Mouse (Mus musculus) embryo, embryonic 9.5 days (tissue): Measurements from ENCODE around the gene Usp32.
"Not testable (repeated sequence)": the region's sequence is repeated elsewhere in the genome, so short reads cannot be mapped to it uniquely, and the experiment has no call there.

Source experiments
- DNase-seq: peaks from one replicate; pipeline ENCODE4 v3.0.0-alpha.2; 2017; ENCODE audit errors: extremely low spot score

The Usp32 gene

DNA sequence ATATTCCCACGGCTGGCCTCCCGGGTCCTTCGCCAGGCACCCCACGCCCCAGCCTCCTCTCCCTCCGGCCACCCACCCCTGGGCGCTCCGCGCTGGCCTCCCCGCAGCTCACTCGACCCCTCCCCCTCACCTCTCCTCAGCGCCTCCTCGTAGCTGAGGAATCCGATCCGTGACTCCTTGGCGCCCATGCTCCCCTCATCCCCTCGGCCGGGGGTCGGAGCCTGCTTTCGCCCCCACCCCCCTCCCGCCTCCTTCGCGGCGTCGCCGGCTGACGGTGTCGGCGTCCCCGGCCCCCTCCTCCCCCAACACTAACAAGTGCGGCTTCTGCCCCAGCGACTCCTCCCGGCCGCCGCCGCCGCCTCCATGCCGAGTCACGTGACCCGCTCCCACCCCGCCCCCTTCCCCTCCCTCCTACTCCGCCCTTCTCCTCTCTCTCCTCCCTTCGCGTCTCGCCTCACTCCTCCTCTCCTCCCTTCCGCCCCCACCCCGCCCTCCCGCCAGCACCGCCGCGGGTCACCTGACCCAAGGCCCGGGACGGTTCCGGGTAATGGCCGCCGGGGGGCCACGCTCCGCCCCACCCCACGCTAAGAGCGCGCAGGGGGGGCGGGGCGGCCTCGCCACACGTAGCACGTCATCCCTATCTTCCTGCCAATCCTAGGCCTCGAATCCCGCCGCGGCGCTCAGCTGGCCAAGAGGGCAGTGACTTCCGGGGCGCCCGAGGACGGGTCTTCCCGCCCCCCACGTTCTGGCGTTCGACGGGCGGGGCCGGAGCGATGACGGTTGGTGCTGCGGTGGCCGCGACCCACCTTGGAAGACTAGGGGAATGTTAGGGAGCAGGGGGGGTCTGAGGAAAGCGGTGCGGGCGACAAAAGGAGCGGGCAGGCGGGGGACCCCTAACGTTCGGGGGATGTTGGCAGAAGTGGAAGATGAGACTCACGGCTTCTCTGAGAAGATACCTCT lies at the start of gene Usp32:
TSS of gene Usp32 (minus strand) at position 581 of the 960 bp plus-strand sequence.
- DNase-seq, result peak; percentile 99

DNA sequence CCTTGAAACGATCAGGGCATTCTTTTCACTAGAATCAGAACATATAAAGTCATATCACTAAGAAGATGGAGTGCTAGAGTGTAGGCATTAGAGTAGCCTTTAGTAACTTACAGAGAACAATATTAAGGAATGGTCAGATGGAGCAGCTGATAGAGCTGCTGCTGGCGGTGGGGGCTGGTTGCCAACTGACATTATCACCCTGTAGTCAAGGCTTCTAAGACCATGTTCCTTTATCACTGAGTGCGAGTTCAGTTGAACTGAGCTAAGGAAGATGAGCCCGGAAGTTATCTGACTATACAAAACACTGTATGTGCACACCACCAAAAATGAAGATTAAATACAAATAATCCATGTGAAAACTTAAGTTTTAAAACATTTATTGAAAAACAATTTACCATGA lies 49.1 kb upstream of the Usp32 start:
- DNase-seq, result no peak

DNA sequence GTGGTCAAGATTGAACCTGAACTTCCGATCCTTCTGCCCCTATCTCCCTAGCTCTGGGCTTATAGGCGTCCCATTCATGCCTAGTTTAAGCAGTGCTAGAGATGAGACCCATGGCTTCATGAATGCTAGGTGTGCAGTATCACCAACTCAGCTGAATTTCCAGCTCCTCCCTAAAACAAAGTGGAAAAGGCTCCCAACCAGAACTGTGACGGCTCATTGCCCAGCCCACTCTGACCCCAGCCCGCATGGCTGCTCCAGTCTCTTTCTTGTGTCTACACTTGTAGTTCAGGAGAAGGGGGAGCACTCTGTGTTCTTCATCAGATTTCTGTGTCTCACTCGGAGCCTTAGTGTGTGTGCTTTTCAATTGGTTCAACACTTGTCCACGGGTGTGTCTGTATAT lies 44.9 kb upstream of the Usp32 start:
- DNase-seq, result no peak

DNA sequence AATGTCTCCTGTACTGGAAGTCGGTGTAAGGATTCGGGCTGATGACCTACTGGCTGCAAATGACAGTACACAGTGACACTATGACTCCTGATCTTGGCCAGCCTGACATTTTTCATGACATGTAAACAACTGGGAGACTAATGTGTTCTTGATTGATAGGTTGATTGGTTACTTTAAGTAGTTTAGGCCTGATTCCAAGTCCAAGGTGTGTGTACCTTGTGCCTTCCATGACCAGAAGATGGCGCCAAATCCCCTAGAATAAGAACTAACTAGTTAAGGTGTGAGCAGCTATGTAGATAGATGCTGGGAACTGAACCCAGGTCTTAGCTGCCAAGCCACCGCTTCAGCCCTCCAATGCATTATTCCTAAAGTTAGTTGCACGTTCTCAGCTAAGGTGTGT lies 44.1 kb upstream of the Usp32 start:
- peak; percentile 54 for DNase-seq

DNA sequence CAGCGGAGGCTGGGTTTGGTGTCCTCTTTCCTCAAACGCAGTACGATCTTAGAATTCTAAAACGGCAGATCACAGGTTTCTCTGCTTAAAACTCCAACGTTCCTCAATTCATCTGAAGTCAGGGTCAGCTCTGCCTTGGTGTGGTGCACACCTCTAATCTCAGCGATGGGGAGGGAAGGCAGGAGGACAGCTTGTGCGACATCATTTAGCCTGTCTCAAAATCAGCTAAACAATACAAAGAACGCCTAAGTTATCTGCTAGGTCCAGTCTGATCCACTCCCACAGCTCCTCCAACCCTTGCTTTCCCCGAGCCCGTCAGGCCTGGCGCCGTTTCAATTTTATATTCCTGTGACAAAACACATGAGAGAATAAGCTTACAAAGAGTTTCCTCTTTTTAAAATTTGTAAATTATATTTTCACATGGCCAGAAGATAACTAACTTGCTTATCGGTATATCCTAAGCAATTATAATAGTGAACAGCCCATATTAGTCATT lies 43.4 kb upstream of the Usp32 start:
- DNase-seq, result no peak

DNA sequence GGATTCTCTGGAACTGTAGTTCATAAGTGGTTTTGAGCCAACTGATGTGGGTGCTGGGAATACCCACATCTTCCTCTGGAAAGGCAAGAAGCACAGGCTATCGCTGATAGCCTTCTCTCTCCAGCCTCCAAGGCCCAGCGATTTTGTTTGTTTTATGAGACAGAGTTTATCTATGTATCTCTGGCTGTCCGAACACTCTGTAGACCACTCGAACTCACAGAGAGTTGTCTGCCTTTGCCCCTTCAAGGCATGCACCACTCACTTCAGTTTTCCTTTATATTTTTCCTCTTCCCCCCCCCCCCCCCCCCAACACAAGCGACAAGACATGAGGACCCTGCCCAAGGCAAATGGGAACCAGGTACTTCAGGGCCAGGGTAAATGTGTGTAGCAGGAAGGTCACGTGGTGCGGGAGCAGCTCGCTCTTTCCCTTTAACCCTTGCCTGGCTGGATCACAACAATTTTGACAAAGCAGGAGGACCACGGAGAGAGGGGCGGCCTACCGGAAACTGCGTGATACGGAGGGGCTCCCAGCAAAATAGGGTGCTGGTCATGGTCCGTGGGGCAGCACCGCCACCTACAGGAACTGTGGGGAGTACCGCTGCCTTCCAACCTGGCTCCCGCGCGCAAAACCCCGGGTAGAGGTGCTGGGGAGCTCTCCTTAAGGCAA lies 42.8 kb upstream of the Usp32 start:
- peak; percentile 88 for DNase-seq

DNA sequence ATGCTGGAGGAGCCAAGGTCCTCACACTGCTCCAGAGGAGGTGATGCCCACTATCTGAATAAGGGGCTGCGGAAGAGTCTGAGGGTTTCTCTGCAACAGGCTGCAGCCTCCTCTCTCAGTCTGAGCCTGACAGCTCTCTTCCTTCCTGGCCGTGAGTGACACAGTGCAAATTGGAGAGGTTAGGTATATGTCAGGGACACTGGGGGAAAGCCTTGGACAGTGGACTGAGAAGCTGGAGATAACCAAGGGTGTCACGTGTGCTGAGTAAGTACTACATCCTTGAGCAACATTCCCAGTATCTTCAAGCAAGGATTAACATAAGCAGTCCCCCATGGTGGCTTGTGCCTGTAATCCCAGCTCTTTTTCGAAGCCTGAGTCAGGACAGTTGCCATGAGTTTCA lies 38.5 kb upstream of the Usp32 start:
- no peak for DNase-seq

DNA sequence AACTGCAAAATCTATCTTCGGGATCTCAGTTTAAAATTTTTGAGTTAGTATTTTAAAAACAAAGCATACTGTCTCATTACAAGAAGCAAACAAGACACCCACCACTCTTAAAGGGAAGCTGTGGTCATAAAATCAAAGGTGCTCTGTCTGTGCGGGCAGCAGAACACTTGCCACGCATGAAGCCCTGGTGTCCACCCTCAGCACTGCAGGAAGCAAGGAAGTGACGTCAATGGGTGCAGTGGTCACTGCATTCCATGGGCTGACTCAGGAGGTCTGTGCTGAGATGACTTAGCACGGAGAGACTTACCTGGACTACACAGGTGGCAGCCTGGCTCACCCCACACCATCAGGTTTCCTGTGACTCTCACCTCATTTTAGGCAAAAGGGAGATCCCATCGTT lies 37.8 kb upstream of the Usp32 start:
- no peak for DNase-seq

DNA sequence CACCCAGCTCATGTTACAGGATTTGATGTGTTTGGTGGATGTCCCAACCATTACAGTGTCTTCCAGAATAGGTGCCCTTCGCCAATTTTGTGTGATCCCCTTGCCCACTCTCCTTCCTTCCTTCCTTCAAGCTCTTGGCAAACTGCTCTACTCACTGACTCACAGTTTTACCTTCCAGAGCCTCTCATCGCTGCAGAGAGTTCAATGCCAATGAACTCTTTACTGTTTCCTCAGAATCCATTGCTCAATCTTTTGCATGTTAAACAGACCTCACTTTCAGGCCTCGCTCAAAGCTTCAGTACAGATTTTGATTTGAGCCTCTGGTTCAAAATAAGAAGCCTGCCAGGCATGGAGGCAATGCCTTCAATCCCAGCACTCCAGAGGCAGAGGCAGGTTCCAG lies 36.0 kb upstream of the Usp32 start:
- DNase-seq, result no peak

DNA sequence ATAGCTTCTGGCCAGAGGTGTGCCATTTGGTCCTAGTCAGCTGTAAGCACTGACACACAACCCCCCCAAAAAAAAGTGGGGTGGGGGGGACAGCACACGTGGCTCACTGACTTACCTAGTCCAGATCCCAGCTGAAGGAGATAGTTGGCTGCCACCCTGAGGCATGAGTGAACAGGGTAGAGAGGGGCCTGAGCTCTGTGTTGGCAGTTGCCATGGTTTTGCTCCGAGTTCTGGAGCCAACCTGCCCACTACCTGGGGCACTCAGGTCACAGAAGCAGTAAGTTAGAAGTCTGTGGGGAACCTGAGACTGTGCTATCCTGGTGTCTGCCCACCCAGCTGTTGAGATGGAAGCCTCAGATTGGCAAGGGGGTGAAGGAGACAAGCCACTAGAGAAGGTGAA lies 30.9 kb upstream of the Usp32 start:
- DNase-seq, result no peak

DNA sequence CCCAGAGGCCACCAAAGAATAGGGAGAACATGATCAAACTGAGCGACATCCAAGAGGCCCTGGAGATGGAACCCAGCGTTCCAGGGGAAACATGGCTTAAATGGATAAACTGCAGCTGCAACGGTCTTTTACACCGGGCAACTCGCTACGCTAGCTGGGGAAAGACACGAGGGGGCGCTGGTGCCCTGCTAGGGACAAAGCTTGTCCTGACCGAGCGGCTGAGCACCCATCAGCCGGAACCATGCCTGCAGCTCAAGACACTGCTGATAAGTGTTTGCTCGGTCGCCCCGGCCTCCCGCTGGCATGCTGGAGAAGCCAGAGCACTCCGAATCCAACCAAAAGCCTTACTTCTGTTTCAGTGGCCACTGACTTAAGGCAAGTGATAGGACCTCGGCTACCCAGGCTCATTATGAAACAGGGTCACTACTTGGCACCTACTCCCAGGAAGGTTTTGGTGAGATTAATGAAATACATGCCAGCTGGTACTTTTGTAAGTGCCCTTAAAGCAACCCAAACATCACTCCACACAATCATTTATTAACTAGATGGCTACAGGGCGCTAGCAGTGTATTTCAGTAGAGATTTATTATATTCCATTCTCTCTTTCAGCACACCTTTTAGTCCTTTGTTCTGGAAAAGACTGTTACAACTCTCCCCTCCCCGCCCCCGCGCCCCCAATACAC lies 30.2 kb upstream of the Usp32 start, which contains the start of gene 1700125H20Rik:
TSS of gene 1700125H20Rik (plus strand) at position 347 of the 683 bp plus-strand sequence.
- DNase-seq, result peak; percentile 88

DNA sequence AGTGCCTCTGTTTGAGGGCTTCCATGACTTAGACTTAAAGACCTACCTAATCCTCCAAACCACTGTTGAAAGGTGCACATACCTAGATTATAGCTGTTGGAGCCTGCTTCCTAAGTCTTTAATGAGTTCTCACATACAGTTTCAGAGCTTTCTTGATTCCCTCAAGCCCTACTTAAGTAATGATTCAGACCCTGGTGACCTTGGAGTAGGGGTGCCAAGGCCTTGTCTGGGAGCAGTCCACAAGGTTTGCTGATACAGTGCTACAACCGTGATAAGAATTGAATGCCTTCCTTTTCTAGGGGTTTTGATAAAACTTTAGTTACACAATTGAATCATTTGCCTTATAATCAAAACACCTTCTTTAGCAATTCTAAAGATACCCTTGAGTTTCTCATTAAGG lies 27.5 kb upstream of the Usp32 start:
- DNase-seq, result no peak

DNA sequence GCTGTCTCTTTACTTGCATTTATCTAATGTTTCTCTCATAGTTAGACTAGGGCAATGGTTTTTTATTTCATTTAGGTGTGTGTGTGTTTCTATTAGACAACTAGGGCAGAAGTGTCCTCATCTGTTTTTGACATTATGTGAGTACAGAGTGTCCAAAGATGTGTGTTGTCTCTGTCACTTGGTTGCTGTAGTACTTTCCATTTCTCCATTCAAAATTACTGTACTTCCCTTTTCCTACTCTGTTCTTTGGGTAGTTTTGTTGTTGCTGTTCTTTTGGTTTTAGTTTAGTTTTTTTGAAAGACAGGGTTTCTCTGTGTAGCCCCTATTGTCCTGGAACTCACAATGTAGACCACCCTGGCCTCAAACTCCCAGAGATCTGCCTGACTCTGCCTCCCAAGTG lies 24.4 kb upstream of the Usp32 start:
- DNase-seq, result no peak

DNA sequence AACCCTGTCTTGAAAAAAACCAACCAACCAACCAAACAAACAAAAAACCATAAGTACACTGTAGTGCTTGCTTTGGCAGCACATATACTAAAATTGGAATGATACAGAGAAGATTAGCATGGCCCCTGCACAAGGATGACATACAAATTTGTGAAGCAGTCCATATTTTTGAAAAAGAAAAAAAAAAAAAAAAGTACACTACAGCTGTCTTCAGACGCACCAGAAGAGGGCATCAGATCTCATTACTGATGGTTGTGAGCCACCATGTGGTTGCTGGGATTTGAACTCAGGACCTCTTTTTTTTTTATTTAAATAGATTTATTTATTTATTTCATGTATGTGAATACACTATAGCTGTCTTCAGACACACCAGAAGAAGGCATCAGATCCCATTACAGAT lies 23.1 kb upstream of the Usp32 start:
- not testable (repeated sequence) for DNase-seq

DNA sequence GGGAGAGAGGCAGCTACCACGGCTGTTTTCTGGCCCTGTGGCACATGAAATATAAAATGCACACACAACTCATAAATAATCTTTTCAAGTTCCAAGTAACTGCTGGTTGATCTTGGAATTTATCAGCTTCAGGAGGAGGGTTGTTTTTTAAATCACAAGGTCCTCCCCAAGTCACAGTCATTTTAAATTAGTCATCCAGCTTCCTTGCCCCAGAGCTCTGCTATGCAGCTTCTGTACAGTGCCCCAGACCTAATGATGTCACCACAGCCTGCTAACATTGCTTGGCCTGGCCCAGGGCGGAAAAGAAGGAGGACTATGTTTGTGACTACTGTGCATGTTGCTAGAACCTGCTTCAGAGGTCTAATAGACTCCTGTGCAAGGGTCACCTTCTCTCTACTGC lies 17.3 kb upstream of the Usp32 start:
- no peak for DNase-seq

DNA sequence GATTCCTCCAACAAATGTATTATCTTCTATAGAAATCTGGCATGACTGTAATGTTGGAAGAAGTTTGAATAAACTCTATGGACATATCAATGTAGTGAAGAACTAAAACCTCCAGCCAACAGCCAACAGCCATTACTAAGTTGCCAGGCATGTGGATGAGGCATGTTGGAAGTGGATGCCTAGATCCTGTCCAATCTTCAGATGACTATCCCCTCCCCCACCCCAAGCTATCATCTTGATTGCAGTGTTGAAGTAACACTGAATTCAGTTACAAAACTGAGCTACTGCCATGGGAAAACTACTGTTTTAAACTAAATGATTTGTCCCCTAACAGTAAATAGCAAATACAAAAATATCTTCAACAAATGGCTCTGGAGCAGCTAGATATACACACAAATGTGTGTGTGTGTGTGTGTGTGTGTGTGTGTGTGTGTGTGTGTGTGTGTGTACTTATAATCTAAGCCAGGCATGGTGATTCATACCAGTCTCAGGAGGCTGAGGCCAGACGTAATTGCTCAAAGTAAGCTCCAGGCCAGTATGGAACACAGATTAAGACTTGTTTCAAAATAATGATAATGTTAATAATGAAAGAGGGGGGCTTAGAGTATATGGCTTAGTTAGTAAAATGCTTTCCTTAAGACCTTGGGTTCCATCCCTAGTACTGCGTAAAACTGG lies 12.4 kb upstream of the Usp32 start:
- DNase-seq, result no peak

DNA sequence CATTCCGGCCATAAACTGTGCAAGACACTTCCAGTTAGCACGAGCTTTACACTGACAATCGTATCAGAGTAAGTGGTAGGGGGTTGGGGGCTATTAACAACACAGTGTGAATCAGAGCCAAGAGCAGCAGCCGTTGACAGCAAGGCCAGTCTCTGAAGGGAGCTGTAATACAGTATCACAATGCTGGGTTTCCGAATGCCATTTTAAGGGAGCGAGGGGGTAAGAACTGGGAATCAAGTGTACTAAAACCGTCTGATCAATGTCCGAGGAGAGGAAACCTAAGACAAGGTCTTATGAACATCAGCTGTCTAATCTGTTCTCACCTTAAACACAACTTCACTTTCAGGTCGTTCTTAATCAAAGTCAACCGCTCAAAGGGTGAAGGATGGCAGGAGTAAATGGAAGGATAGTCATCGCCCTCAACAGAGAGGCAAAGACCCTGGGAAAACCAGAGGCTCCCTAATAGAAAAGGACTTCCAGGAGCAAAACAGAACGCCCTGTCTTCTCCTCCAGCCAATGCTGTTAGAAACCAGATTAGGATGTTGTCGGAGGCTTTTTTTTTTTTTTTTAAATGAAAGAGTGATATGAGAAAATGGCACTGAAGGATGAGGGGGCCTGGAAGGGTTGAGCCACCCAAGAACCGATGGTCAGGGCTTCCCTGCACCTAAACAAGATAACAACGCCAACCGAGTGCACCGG lies 1.0 kb downstream of the Usp32 start:
- DNase-seq, result peak; percentile 24

DNA sequence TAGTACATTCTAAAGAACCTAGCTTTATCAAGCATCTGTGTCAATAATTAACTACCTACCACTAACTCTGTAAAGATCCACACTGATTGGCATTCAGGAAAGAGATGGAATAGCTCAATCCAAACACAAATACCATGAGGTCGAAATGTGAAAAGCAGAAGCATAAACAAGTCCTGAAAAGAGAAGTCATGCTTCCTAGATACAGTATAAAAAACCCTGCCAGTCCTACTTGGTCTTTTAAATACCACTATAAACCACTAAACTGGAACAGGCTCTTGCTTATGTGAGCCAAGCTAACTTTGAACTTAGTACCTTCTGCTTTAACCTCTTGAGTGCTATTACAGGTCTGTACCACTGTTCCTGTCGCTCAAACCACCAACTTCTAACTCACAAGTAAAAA lies 8.4 kb downstream of the Usp32 start:
- DNase-seq, result no peak

DNA sequence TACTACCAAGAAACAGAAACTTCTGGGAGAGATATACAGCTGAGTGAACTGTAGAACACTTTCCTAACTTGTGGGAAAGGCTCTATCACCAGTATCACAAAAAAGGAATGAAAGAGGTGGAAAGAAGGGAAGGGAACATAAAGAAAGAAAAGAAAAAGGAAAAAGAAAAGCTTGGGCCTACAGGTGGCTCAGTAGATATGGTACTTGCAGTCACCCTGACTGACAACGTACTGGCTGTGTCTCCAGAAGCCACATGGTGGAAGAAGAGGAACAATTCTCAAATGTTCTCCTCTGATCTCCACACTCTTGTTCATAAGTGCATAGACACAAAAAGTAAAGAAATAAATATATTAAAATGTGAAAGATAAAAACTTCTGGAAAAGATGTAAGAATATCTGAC lies 11.1 kb downstream of the Usp32 start:
- DNase-seq, result no peak

DNA sequence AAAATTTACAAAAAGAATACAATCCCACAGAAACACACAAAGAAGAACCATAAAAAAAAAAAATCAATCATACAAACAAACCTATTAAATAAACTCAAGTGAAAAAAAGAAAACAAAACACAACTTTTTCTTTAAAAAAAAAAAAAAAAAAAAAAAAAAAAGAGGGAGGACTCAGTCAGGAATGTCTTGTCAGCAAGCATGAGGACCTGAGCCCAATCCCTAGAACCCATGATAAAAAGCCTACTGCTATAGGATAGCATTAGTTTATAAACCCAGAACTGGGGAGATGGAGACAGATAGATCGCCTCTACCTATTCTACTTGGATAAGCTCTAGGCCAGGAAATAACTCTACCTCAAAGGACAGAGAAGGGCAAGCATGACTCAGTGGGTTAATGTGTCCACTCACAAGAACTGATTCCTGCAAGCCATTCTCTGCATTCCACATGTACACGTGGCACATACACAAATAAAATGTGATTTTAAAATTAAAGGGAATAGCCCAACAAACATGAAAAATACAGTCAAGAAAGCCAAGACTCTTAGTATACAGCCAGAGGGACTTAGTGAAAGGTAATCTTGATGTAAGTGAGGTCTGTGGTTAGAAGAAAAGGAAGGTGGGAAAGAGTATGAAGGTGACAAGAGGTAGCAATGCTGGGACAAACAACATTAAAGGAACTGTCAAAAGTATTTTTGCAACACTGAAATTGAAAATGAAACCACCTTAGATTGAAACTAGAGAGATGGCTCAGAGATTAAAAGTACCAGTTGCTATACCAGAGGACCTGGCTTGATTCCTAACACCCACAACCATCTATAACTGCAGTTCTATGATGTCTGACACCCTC lies 13.5 kb downstream of the Usp32 start:
- no peak for DNase-seq
